Mouse (Mus musculus) thymus, postnatal 0 days (tissue): ENCODE data around the gene Gpr35. TPM values are rescaled to one million over a fixed set of nuclear protein-coding genes. Genes with fewer than 3 reads are reported as not detected.

Experiments used
- polyA plus RNA-seq: library from polyadenylated mRNA; unstranded; fragments of >200 nt; fragmentation: Nextera tagmentation; extraction: Ambion mirVana; gene quantifications from 2 replicates; pipeline ENCODE4 v1.2.1, GENCODE M21; 2015

Gene Gpr35
- polyA plus RNA-seq, 1 experiment from 2014 or later: 0.75 TPM

Other genes starting within 250 kb of the Gpr35 start
- 24.3 and 25.9 TPM in 2 replicates for gene Gpc1, start 119.2 kb upstream of the Gpr35 start, polyA plus RNA-seq
- gene Ankmy1, start 48.0 kb upstream of the Gpr35 start, polyA plus RNA-seq: 1.9 and 2.1 TPM in 2 replicates
- 38.1 and 39.6 TPM in 2 replicates for gene Dusp28, start 43.9 kb upstream of the Gpr35 start, polyA plus RNA-seq
- gene Rnpepl1, start 40.1 kb upstream of the Gpr35 start, polyA plus RNA-seq: 53.9 and 56.2 TPM in 2 replicates
- 17.9 and 18.7 TPM in 2 replicates for gene Capn10, start 16.5 kb upstream of the Gpr35 start, polyA plus RNA-seq
- gene Aqp12, start 55.5 kb downstream of the Gpr35 start, polyA plus RNA-seq: not detected in 2 replicates
- gene Kif1a, start 151.1 kb downstream of the Gpr35 start, polyA plus RNA-seq: 0.20 and 0.22 TPM in 2 replicates
- 0.13 and 0.21 TPM in 2 replicates for gene Agxt, start 184.4 kb downstream of the Gpr35 start, polyA plus RNA-seq
- 0.50 and 0.74 TPM in 2 replicates for gene 2310007B03Rik, start 210.1 kb downstream of the Gpr35 start, polyA plus RNA-seq
- gene Crocc2, start 217.9 kb downstream of the Gpr35 start, polyA plus RNA-seq: 0.08 and 0.10 TPM in 2 replicates